Mouse (Mus musculus): ENCODE results near the gene Ctsg. TPM values are rescaled to one million over a fixed set of nuclear protein-coding genes. Genes with fewer than 3 reads are reported as not detected.
"Not testable (repeated sequence)": the region's sequence is repeated elsewhere in the genome, so short reads cannot be mapped to it uniquely, and the experiment has no call there.

The Ctsg gene
- 0.09 and 0.74 TPM in 2 replicates for polyA plus RNA-seq (2012; rRNA removed)

- WGBS, result 19% methylated on average over 10 of the region's 10 CpGs
- TF ChIP-seq POLR2A (IDR thresholded peaks at IDR 0.05; ENCODE audit: control insufficient read depth, extremely low read depth, insufficient read depth, low read length, poor library complexity) (no peak), CTCF (IDR thresholded peaks at IDR 0.05; ENCODE audit: borderline replicate concordance, control insufficient read depth, extremely low read depth, insufficient read depth, low read length, poor library complexity) (no peak)
- Histone ChIP-seq H3K27me3 (ENCODE audit: control insufficient read depth, insufficient read depth, low read length) (no peaks in the 10 kb centered on the region), H3K4me3 (ENCODE audit: control insufficient read depth, insufficient read depth, low read length) (no peak within 1 kb of the TSS), H3K36me3 (ENCODE audit: control insufficient read depth, insufficient read depth, low read length) (no peaks in the 10 kb centered on the region), H3K27ac (ENCODE audit: control insufficient read depth, insufficient read depth, low read length) (no peak within 1 kb of the TSS), H3K4me1 (replicated peaks; ENCODE audit: control insufficient read depth, insufficient read depth, low read length) (no peaks in the 10 kb centered on the region)
- no peak for DNase-seq
Measured at GRCm38 (mm10) chr14:56102386-56102785, at the start of gene Ctsg. Gene Ctsg (minus strand): TSS chr14:56102574.

- H3K36me3 ChIP-seq (ENCODE audit: control insufficient read depth, insufficient read depth, low read length); DNase-seq; H3K27ac ChIP-seq (ENCODE audit: control insufficient read depth, insufficient read depth, low read length); H3K4me3 ChIP-seq (ENCODE audit: control insufficient read depth, insufficient read depth, low read length); H3K27me3 ChIP-seq (ENCODE audit: control insufficient read depth, insufficient read depth, low read length); H3K4me1 ChIP-seq (replicated peaks; ENCODE audit: control insufficient read depth, insufficient read depth, low read length): not testable (repeated sequence)
- 53% methylated on average over 1 of the region's 1 CpGs for WGBS
Measured at GRCm38 (mm10) chr14:56133675-56134074, 31.3 kb upstream of the Ctsg start.

DNA sequence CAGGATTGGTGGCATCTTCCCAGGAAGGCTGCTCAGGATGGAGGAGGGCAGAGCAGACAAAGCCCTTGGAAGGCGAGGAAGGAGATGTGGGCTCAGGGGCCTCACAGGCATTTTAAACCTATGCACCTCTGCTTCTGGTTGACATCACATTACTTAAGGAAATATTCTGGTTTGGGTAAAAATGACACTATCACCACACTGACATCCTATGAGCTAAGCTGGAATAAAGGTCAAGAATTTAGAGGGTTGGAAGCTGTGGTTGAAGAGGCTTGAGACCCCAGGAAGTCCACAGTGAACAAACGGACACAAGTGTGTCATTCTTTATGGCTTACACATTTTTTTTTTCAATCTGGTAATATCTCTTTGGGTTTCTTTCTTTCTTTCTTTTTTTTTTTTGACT is 30.1 kb upstream of the Ctsg start, which contains the start of gene Gzmd:
Gene Gzmd (minus strand): TSS at position 101 of the 400 bp plus-strand sequence.
- H3K4me1 ChIP-seq (replicated peaks; ENCODE audit: control insufficient read depth, insufficient read depth, low read length); H3K27ac ChIP-seq (ENCODE audit: control insufficient read depth, insufficient read depth, low read length); DNase-seq; H3K4me3 ChIP-seq (ENCODE audit: control insufficient read depth, insufficient read depth, low read length); H3K36me3 ChIP-seq (ENCODE audit: control insufficient read depth, insufficient read depth, low read length); H3K27me3 ChIP-seq (ENCODE audit: control insufficient read depth, insufficient read depth, low read length): not testable (repeated sequence)
- 80% methylated on average over 2 of the region's 2 CpGs for WGBS

DNA sequence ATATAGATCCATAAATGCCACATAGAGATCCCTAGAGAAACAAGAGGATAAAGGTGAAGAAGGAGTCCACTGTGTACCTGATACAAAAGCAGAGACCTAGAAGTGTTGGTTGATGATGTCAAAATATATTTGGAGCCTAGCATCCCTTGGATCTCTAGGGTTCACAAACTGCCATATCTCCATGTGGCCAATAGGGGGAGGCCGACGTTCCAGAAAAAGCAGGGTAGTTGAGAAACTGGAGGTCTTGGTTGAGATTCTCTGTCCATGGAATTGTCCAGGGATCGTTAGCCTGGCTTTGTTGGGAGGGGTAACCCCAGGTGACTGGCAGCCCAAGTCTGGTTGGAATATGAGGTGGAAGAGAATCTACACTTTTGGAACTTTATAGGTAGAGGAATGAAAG is 26.0 kb upstream of the Ctsg start:
- Histone ChIP-seq H3K4me3 (ENCODE audit: control insufficient read depth, insufficient read depth, low read length) (no peak overlapping the region), H3K36me3 (ENCODE audit: control insufficient read depth, insufficient read depth, low read length) (no peaks in the 10 kb centered on the region), H3K27ac (ENCODE audit: control insufficient read depth, insufficient read depth, low read length) (no peak overlapping the region), H3K4me1 (replicated peaks; ENCODE audit: control insufficient read depth, insufficient read depth, low read length) (no peaks in the 10 kb centered on the region), H3K27me3 (ENCODE audit: control insufficient read depth, insufficient read depth, low read length) (no peaks in the 10 kb centered on the region)
- TF ChIP-seq CTCF (IDR thresholded peaks at IDR 0.05; ENCODE audit: borderline replicate concordance, control insufficient read depth, extremely low read depth, insufficient read depth, low read length, poor library complexity), result no peak
- TF ChIP-seq POLR2A (IDR thresholded peaks at IDR 0.05; ENCODE audit: control insufficient read depth, extremely low read depth, insufficient read depth, low read length, poor library complexity), result no peak
- DNase-seq, result peak; percentile 2
- WGBS, result 51% methylated on average over 3 of the region's 3 CpGs

GRCm38 (mm10) chr14:56123516-56123915 is 21.1 kb upstream of the Ctsg start:
- DNase-seq, result no peak
- TF ChIP-seq POLR2A (IDR thresholded peaks at IDR 0.05; ENCODE audit: control insufficient read depth, extremely low read depth, insufficient read depth, low read length, poor library complexity), result no peak
- no peak for TF ChIP-seq CTCF (IDR thresholded peaks at IDR 0.05; ENCODE audit: borderline replicate concordance, control insufficient read depth, extremely low read depth, insufficient read depth, low read length, poor library complexity)
- Histone ChIP-seq H3K4me1 (replicated peaks; ENCODE audit: control insufficient read depth, insufficient read depth, low read length) (no peaks in the 10 kb centered on the region), H3K4me3 (ENCODE audit: control insufficient read depth, insufficient read depth, low read length) (no peak overlapping the region), H3K36me3 (ENCODE audit: control insufficient read depth, insufficient read depth, low read length) (no peaks in the 10 kb centered on the region), H3K27me3 (ENCODE audit: control insufficient read depth, insufficient read depth, low read length) (no peaks in the 10 kb centered on the region), H3K27ac (ENCODE audit: control insufficient read depth, insufficient read depth, low read length) (no peak overlapping the region)
- 89% methylated on average over 3 of the region's 3 CpGs for WGBS

DNA sequence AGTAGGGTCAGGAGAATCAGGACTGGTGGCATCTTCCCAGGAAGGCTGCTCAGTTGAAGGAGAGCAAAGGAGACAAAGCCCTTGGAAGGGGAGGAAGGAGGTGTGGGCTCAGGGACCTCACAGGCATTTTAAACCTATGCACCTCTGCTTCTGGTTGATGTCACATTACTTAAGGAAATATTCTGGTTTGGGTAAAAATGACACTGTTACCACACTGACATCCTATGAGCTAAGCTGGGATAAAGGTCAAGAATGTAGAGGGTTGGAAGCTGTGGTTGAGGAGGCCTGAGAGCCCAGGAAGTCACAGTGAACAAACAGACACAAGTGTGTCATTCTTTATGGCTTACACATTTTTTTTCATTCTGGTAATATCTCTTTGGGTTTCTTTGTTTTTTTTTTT is 18.2 kb upstream of the Ctsg start, which contains the start of gene Gzme:
Gene Gzme (minus strand): TSS at position 101 of the 400 bp plus-strand sequence.
- H3K27me3 ChIP-seq (ENCODE audit: control insufficient read depth, insufficient read depth, low read length), result no peaks in the 10 kb centered on the region
- no peak within 1 kb of the TSS for H3K4me3 ChIP-seq (ENCODE audit: control insufficient read depth, insufficient read depth, low read length)
- no peaks in the 10 kb centered on the region for H3K36me3 ChIP-seq (ENCODE audit: control insufficient read depth, insufficient read depth, low read length)
- no peak for DNase-seq
- H3K4me1 ChIP-seq (replicated peaks; ENCODE audit: control insufficient read depth, insufficient read depth, low read length), result no peaks in the 10 kb centered on the region
- TF ChIP-seq POLR2A (IDR thresholded peaks at IDR 0.05; ENCODE audit: control insufficient read depth, extremely low read depth, insufficient read depth, low read length, poor library complexity) (no peak), CTCF (IDR thresholded peaks at IDR 0.05; ENCODE audit: borderline replicate concordance, control insufficient read depth, extremely low read depth, insufficient read depth, low read length, poor library complexity) (no peak)
- no peak within 1 kb of the TSS for H3K27ac ChIP-seq (ENCODE audit: control insufficient read depth, insufficient read depth, low read length)

GRCm38 (mm10) chr14:56115531-56116310 is 13.3 kb upstream of the Ctsg start:
- H3K4me1 ChIP-seq (replicated peaks; ENCODE audit: control insufficient read depth, insufficient read depth, low read length); H3K27ac ChIP-seq (ENCODE audit: control insufficient read depth, insufficient read depth, low read length); H3K36me3 ChIP-seq (ENCODE audit: control insufficient read depth, insufficient read depth, low read length); H3K27me3 ChIP-seq (ENCODE audit: control insufficient read depth, insufficient read depth, low read length); H3K4me3 ChIP-seq (ENCODE audit: control insufficient read depth, insufficient read depth, low read length); DNase-seq: not testable (repeated sequence)
- WGBS, result 95% methylated on average over 33 of the region's 33 CpGs
